Mouse (Mus musculus): ENCODE results near the gene Adar. TPM values are rescaled to one million over a fixed set of nuclear protein-coding genes. Genes with fewer than 3 reads are reported as not detected.

Adar gene
- polyA plus RNA-seq, 1 experiment = 48.3 TPM

GRCm38 (mm10) chr3:89691776-89692175 lies 23.0 kb upstream of the Adar start:
- H3K4me3 ChIP-seq (replicated peaks; ENCODE audit: control insufficient read depth, low read depth, low read length) = no peak overlapping the region
- H3K4me1 ChIP-seq (ENCODE audit: control insufficient read depth, insufficient read depth, low read length) = no peaks in the 10 kb centered on the region; the same call in 1 of the 2 replicates
- TF ChIP-seq CTCF (IDR thresholded peaks at IDR 0.05; ENCODE audit: control insufficient read depth, insufficient read depth, low read length) (no peak), POLR2A (IDR thresholded peaks at IDR 0.05; ENCODE audit: borderline replicate concordance, control insufficient read depth, low read depth, low read length) (no peak)
- H3K27ac ChIP-seq (ENCODE audit: control insufficient read depth, insufficient read depth, low read depth, low read length, poor library complexity) = no peak overlapping the region
- WGBS = 65% methylated on average over 9 of the region's 9 CpGs

DNA sequence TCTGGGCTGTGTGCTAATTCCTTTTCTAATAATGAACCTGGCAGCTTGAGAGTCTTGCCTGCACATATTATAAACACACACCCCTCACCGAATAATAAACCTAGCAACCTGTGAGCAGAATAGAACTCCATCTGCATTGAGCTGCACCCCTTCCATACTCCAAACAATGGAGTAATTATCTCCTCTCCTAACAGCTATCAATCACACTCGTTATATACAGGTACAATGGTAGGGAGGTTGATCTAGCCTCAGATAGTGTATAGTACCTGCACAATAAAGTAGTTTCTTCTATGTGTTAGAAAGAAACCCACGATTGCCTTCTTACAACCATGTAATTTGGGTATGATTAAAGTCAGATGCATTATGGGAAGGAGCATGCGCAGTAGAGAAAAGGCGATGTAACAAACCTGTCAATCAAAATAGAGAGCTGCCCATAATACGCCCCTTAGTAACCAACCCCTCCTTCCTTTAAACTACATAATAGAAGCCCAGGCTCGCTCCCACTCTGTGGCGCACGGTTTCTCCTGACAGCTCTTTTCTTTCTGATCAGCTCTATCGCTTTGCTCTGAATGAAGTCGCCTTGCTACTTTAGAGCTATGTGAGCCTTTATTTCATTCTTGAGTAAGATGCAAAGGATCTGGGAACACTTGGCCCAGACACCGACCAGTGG lies 18.5 kb upstream of the Adar start:
- H3K4me1 ChIP-seq (ENCODE audit: control insufficient read depth, insufficient read depth, low read length) = no peaks in the 10 kb centered on the region; the same call in 1 of the 2 replicates
- no peak for TF ChIP-seq CTCF (IDR thresholded peaks at IDR 0.05; ENCODE audit: control insufficient read depth, insufficient read depth, low read length)
- no peak for TF ChIP-seq POLR2A (IDR thresholded peaks at IDR 0.05; ENCODE audit: borderline replicate concordance, control insufficient read depth, low read depth, low read length)
- no peak overlapping the region for H3K27ac ChIP-seq (ENCODE audit: control insufficient read depth, insufficient read depth, low read depth, low read length, poor library complexity)
- WGBS = 79% methylated on average over 12 of the region's 12 CpGs
- no peak overlapping the region for H3K4me3 ChIP-seq (replicated peaks; ENCODE audit: control insufficient read depth, low read depth, low read length)

DNA sequence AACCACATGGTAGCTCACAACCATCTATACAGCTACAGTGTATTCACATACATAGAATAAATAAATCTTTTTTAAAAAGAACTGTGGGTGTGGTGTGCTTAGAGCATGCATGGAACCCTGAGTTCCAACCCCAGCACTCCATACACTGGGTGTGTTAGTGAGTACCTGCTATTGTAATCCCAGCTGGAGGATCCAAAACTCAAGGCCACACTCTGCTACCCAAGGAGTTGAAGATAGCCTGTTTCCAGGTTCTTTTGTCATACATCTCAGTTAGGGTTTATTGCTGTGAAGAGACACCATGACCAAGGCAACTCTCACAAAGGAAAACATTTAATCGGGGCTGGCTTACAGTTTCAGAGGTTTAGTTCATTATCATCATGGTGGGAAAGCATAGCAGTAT lies 15.9 kb upstream of the Adar start:
- WGBS = 86% methylated on average over 1 of the region's 1 CpGs
- H3K27ac ChIP-seq (ENCODE audit: control insufficient read depth, insufficient read depth, low read depth, low read length, poor library complexity) = no peak overlapping the region
- no peaks in the 10 kb centered on the region; the same call in 1 of the 2 replicates for H3K4me1 ChIP-seq (ENCODE audit: control insufficient read depth, insufficient read depth, low read length)
- TF ChIP-seq CTCF (IDR thresholded peaks at IDR 0.05; ENCODE audit: control insufficient read depth, insufficient read depth, low read length) = no peak
- TF ChIP-seq POLR2A (IDR thresholded peaks at IDR 0.05; ENCODE audit: borderline replicate concordance, control insufficient read depth, low read depth, low read length) = no peak
- H3K4me3 ChIP-seq (replicated peaks; ENCODE audit: control insufficient read depth, low read depth, low read length) = no peak overlapping the region

GRCm38 (mm10) chr3:89700461-89700860 lies 14.4 kb upstream of the Adar start:
- no peaks in the 10 kb centered on the region for H3K4me1 ChIP-seq (ENCODE audit: control insufficient read depth, insufficient read depth, low read length)
- WGBS = 68% methylated on average over 11 of the region's 11 CpGs

GRCm38 (mm10) chr3:89703596-89703995 lies 11.2 kb upstream of the Adar start:
- Histone ChIP-seq H3K4me3 (replicated peaks; ENCODE audit: control insufficient read depth, low read depth, low read length) (no peak overlapping the region), H3K4me1 (ENCODE audit: control insufficient read depth, insufficient read depth, low read length) (no peaks in the 10 kb centered on the region), H3K27ac (ENCODE audit: control insufficient read depth, insufficient read depth, low read depth, low read length, poor library complexity) (no peak overlapping the region)
- 60% methylated on average over 3 of the region's 3 CpGs for WGBS
- TF ChIP-seq CTCF (IDR thresholded peaks at IDR 0.05; ENCODE audit: control insufficient read depth, insufficient read depth, low read length) (no peak), POLR2A (IDR thresholded peaks at IDR 0.05; ENCODE audit: borderline replicate concordance, control insufficient read depth, low read depth, low read length) (no peak)

More at GRCm38 (mm10) chr3:89700461-89700860, 14.4 kb upstream of the Adar start:
- Histone ChIP-seq H3K27ac (ENCODE audit: control insufficient read depth, insufficient read depth, low read depth, low read length, poor library complexity) (no peak overlapping the region), H3K4me3 (replicated peaks; ENCODE audit: control insufficient read depth, low read depth, low read length) (no peak overlapping the region)
- TF ChIP-seq CTCF (IDR thresholded peaks at IDR 0.05; ENCODE audit: control insufficient read depth, insufficient read depth, low read length) = no peak

GRCm38 (mm10) chr3:89704064-89704463 lies 10.8 kb upstream of the Adar start:
- 79% methylated on average over 6 of the region's 6 CpGs for WGBS
- TF ChIP-seq CTCF (IDR thresholded peaks at IDR 0.05; ENCODE audit: control insufficient read depth, insufficient read depth, low read length) = no peak
- TF ChIP-seq POLR2A (IDR thresholded peaks at IDR 0.05; ENCODE audit: borderline replicate concordance, control insufficient read depth, low read depth, low read length) = no peak
- Histone ChIP-seq H3K4me1 (ENCODE audit: control insufficient read depth, insufficient read depth, low read length) (no peaks in the 10 kb centered on the region), H3K4me3 (replicated peaks; ENCODE audit: control insufficient read depth, low read depth, low read length) (no peak overlapping the region), H3K27ac (ENCODE audit: control insufficient read depth, insufficient read depth, low read depth, low read length, poor library complexity) (no peak overlapping the region)

DNA sequence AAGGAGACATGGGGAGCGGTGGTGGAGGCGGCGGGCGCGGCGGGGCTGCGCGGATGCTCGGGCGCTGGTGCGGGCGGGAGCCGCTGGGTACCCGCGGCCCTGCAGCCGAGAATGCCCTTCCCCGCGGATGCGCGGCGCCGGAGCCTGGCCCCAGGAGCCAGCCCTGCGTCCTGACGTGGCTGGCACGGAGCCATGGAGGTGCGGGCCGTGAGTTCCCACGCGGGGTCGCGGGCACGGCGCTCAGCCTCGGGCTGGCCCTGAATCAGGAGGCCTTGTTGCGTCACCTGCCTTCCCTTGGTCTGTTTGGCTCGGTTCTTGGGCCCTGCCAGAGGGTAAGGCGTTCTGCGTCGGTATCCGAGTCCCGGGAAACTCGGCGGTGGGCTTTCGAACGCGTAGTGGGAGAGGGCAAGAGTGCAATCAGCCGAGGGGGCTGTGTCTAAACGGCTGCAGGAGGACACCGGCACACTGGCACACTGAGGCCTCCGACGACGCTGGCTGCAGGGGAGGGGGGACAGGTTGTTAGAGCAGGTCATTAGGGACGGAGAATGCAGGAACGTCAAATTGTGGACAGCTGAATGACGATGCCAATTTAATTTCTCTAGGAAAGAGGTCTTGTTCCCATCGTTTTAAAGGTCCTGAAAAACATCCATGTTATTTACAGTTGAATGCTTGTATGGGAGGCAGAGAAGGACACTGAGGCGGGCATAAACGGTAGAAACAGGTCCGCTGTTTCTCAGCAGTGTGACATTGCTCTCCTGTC lies 565 bp downstream of the Adar start:
- TF ChIP-seq CTCF (IDR thresholded peaks at IDR 0.05; ENCODE audit: control insufficient read depth, insufficient read depth, low read length) (no peak), POLR2A (IDR thresholded peaks at IDR 0.05; ENCODE audit: borderline replicate concordance, control insufficient read depth, low read depth, low read length) (no peak)
- WGBS = 5% methylated on average over 59 of the region's 59 CpGs
- peak overlapping the region; percentile 79 for H3K4me3 ChIP-seq (replicated peaks; ENCODE audit: control insufficient read depth, low read depth, low read length)
- H3K4me1 ChIP-seq (ENCODE audit: control insufficient read depth, insufficient read depth, low read length) = peaks cover 2% of the 10 kb centered on the region
- no peak overlapping the region; the same call in 1 of the 2 replicates for H3K27ac ChIP-seq (ENCODE audit: control insufficient read depth, insufficient read depth, low read depth, low read length, poor library complexity)

DNA sequence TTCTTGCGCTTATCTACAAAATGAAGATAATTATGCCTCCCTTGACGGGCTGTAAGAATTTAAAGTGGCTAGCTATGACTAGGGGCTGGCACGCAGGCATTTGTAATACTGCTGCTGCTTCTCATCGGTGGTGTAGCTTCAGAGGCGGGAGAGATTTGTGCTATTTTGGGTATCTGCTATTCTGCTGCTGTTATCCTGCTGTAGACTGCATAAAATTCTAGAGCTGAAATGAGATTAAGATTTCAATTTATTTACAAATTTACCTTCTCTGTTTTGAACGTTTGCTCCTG lies 1.1 kb downstream of the Adar start:
- TF ChIP-seq CTCF (IDR thresholded peaks at IDR 0.05; ENCODE audit: control insufficient read depth, insufficient read depth, low read length) (no peak), POLR2A (IDR thresholded peaks at IDR 0.05; ENCODE audit: borderline replicate concordance, control insufficient read depth, low read depth, low read length) (no peak)
- Histone ChIP-seq H3K4me3 (replicated peaks; ENCODE audit: control insufficient read depth, low read depth, low read length) (no peak overlapping the region), H3K4me1 (ENCODE audit: control insufficient read depth, insufficient read depth, low read length) (peaks cover 2% of the 10 kb centered on the region), H3K27ac (ENCODE audit: control insufficient read depth, insufficient read depth, low read depth, low read length, poor library complexity) (no peak overlapping the region)
- WGBS = 63% methylated on average over 6 of the region's 6 CpGs
